Mouse (Mus musculus) spleen, adult 18-20 months (tissue): Measurements from ENCODE around the gene Pde11a.
A peak's percentile ranks its signal among the peaks of the same experiment; 100 is the strongest.

Experiments used
- DNase-seq, 2 experiments: peaks; one replicate each; pipeline ENCODE4 v3.0.0; 2022; ENCODE audit warnings: mixed read lengths in 2 of 2

The Pde11a gene

GRCm38 (mm10) chr2:76320336-76320735 is 18.2 kb downstream of the Pde11a start:
- DNase-seq, result no peak

GRCm38 (mm10) chr2:76319231-76319630 is 19.3 kb downstream of the Pde11a start:
- no peak for DNase-seq

- DNase-seq, result no peak
These were observed 50.9 kb downstream of the Pde11a start for GRCm38 (mm10) chr2:76287671-76288070.

GRCm38 (mm10) chr2:76286288-76286740 is 52.3 kb downstream of the Pde11a start:
- DNase-seq, result no peak

- no peak for DNase-seq
These were observed 53.4 kb downstream of the Pde11a start for GRCm38 (mm10) chr2:76285150-76285549.

GRCm38 (mm10) chr2:76283378-76284132 is 55.0 kb downstream of the Pde11a start:
- DNase-seq, result no peak

GRCm38 (mm10) chr2:76269494-76269893 is 69.1 kb downstream of the Pde11a start:
- DNase-seq, result no peak

- no peak for DNase-seq
These were observed 71.2 kb downstream of the Pde11a start for GRCm38 (mm10) chr2:76267335-76267734.

GRCm38 (mm10) chr2:76266622-76267021 is 72.0 kb downstream of the Pde11a start:
- no peak for DNase-seq

- no peak for DNase-seq
These were observed 74.3 kb downstream of the Pde11a start for GRCm38 (mm10) chr2:76264258-76264657.

GRCm38 (mm10) chr2:76262661-76263060 is 75.9 kb downstream of the Pde11a start:
- DNase-seq, result no peak

GRCm38 (mm10) chr2:76254833-76255232 is 83.7 kb downstream of the Pde11a start:
- peak in 1 of 2 experiments; percentile 32 for DNase-seq

GRCm38 (mm10) chr2:76251379-76251778 is 87.2 kb downstream of the Pde11a start:
- no peak for DNase-seq

- DNase-seq, result no peak
These were observed 90.3 kb downstream of the Pde11a start for GRCm38 (mm10) chr2:76248242-76248641.

- DNase-seq, result no peak
These were observed 99.4 kb downstream of the Pde11a start for GRCm38 (mm10) chr2:76239175-76239574.

GRCm38 (mm10) chr2:76238496-76238895 is 100.1 kb downstream of the Pde11a start:
- no peak for DNase-seq

GRCm38 (mm10) chr2:76237638-76238420 is 100.7 kb downstream of the Pde11a start:
- DNase-seq, result no peak

GRCm38 (mm10) chr2:76220364-76221108 is 118.0 kb downstream of the Pde11a start:
- no peak for DNase-seq

GRCm38 (mm10) chr2:76219540-76219939 is 119.0 kb downstream of the Pde11a start:
- no peak for DNase-seq

- DNase-seq, result peak in 1 of 2 experiments; percentile 25
These were observed 122.4 kb downstream of the Pde11a start for GRCm38 (mm10) chr2:76216146-76216545.

GRCm38 (mm10) chr2:76215219-76215618 is 123.4 kb downstream of the Pde11a start:
- no peak for DNase-seq

GRCm38 (mm10) chr2:76185126-76185525 is 153.4 kb downstream of the Pde11a start:
- no peak for DNase-seq

- no peak for DNase-seq
These were observed 175.8 kb downstream of the Pde11a start for GRCm38 (mm10) chr2:76162822-76163221.
